Mouse (Mus musculus): ENCODE results near the gene 1700028K03Rik. TPM values are rescaled to one million over a fixed set of nuclear protein-coding genes. Genes with fewer than 3 reads are reported as not detected.

1700028K03Rik gene
- 0.17 and 0.21 TPM in 2 replicates for polyA plus RNA-seq (2015; fragmentation: Nextera tagmentation; extraction: Ambion mirVana)

GRCm38 (mm10) chr5:107534581-107534980 is at the start of gene 1700028K03Rik:
Gene 1700028K03Rik (plus strand): TSS chr5:107534709.

GRCm38 (mm10) chr5:107507321-107507720 is 27.2 kb upstream of the 1700028K03Rik start, which contains the start of gene Gm42669:
Gene Gm42669 (plus strand): TSS chr5:107507621.

GRCm38 (mm10) chr5:107597301-107598077 is 63.0 kb downstream of the 1700028K03Rik start, which contains the start of the genes Rpap2 and Glmn:
Gene Rpap2 (plus strand): TSS chr5:107597373.
Gene Glmn (minus strand): TSS chr5:107597888.

Other genes starting within 250 kb of the 1700028K03Rik start
- 6.2 and 7.3 TPM in 2 replicates for gene Tgfbr3, start 245.1 kb upstream of the 1700028K03Rik start, polyA plus RNA-seq (2015; fragmentation: Nextera tagmentation; extraction: Ambion mirVana)
- 5.8 and 6.0 TPM in 2 replicates for gene Brdt, start 203.6 kb upstream of the 1700028K03Rik start, polyA plus RNA-seq (2015; fragmentation: Nextera tagmentation; extraction: Ambion mirVana)
- gene Ephx4, start 132.0 kb upstream of the 1700028K03Rik start, polyA plus RNA-seq (2015; fragmentation: Nextera tagmentation; extraction: Ambion mirVana): 6.1 and 7.8 TPM in 2 replicates
- not detected in 2 replicates for gene Lpcat2b, start 103.2 kb upstream of the 1700028K03Rik start, polyA plus RNA-seq (2015; fragmentation: Nextera tagmentation; extraction: Ambion mirVana)
- 23.2 and 23.9 TPM in 2 replicates for gene Btbd8, start 96.7 kb upstream of the 1700028K03Rik start, polyA plus RNA-seq (2015; fragmentation: Nextera tagmentation; extraction: Ambion mirVana)
- gene Gm42669, start 27.1 kb upstream of the 1700028K03Rik start, polyA plus RNA-seq (2015; fragmentation: Nextera tagmentation; extraction: Ambion mirVana): 0.43 and 0.48 TPM in 2 replicates
- 20.3 and 21.7 TPM in 2 replicates for gene Rpap2, start 62.7 kb downstream of the 1700028K03Rik start, polyA plus RNA-seq (2015; fragmentation: Nextera tagmentation; extraction: Ambion mirVana)
- 28.7 and 36.0 TPM in 2 replicates for gene Glmn, start 63.2 kb downstream of the 1700028K03Rik start, polyA plus RNA-seq (2015; fragmentation: Nextera tagmentation; extraction: Ambion mirVana)
- not detected in 2 replicates for gene Gfi1, start 191.3 kb downstream of the 1700028K03Rik start, polyA plus RNA-seq (2015; fragmentation: Nextera tagmentation; extraction: Ambion mirVana)